Mouse (Mus musculus) ES-E14 (cell line): Measurements from ENCODE around the gene Kcnn1. TPM values are rescaled to one million over a fixed set of nuclear protein-coding genes. Genes with fewer than 3 reads are reported as not detected.

ENCODE experiments used
- DNase-seq: peaks from one replicate; pipeline ENCODE4 v3.0.0-alpha.2; 2013; ENCODE audit warnings: low read depth, low spot score
- H3K27ac ChIP-seq: 2 replicates; pipeline ENCODE4 v1.5.1; 2012; ENCODE audit warnings: low read depth, mild to moderate bottlenecking, low read length, moderate library complexity, mixed read lengths; ENCODE audit not compliant: poor library complexity, insufficient read depth, severe bottlenecking
- H3K36me3 ChIP-seq: 2 replicates; pipeline ENCODE4 v1.6.1; 2012; ENCODE audit warnings: mild to moderate bottlenecking, low read length, moderate library complexity, mixed read lengths; ENCODE audit not compliant: control insufficient read depth, poor library complexity, insufficient read depth, severe bottlenecking
- H3K4me1 ChIP-seq, 2 experiments: fragments of 150-350 bp in 1 of 2; sonication (generic) in 1 of 2; 2 replicates each; pipeline ENCODE4 v1.6.1; 2012; ENCODE audit warnings: low read length in 2 of 2, mild to moderate bottlenecking in 1 of 2, mixed read lengths in 1 of 2; ENCODE audit not compliant: control insufficient read depth in 2 of 2, insufficient read depth in 2 of 2, poor library complexity in 1 of 2
- H3K4me3 ChIP-seq, 2 experiments: fragments of 150-350 bp in 1 of 2; sonication (generic) in 1 of 2; 2 replicates each; pipeline ENCODE4 v1.5.1; 2012; ENCODE audit warnings: low read length in 2 of 2, low read depth in 1 of 2, mild to moderate bottlenecking in 1 of 2, mixed read lengths in 1 of 2; ENCODE audit not compliant: insufficient read depth in 1 of 2, poor library complexity in 1 of 2, severe bottlenecking in 1 of 2
- H3K9ac ChIP-seq: 2 replicates; pipeline ENCODE4 v1.6.1; 2012; ENCODE audit warnings: low read depth, mild to moderate bottlenecking, low read length, mixed read lengths; ENCODE audit not compliant: poor library complexity, insufficient read depth, severe bottlenecking
- H3K9me3 ChIP-seq: fragments of 150-350 bp; sonication (generic); 2 replicates; pipeline ENCODE4 v1.6.1; 2012; ENCODE audit warnings: low read depth, mild to moderate bottlenecking, low read length; ENCODE audit not compliant: control insufficient read depth, insufficient read depth
- CHD2 ChIP-seq: IDR thresholded peaks from 2 replicates; pipeline ENCODE4 v1.6.1; 2014; ENCODE audit warnings: mild to moderate bottlenecking, low read depth, low read length, inconsistent platforms
- HCFC1 ChIP-seq: IDR thresholded peaks from 2 replicates; pipeline ENCODE4 v1.6.1; 2012; ENCODE audit warnings: low read length, inconsistent platforms, borderline replicate concordance; ENCODE audit not compliant: insufficient read depth
- MAFK ChIP-seq: IDR thresholded peaks from 2 replicates; pipeline ENCODE4 v1.6.1; 2014; ENCODE audit warnings: mild to moderate bottlenecking, low read depth, low read length, inconsistent platforms; ENCODE audit not compliant: insufficient read depth
- ZC3H11A ChIP-seq: IDR thresholded peaks from 2 replicates; pipeline ENCODE4 v1.6.1; 2012; ENCODE audit warnings: low read depth, mild to moderate bottlenecking, inconsistent platforms, low read length, borderline replicate concordance
- ZNF384 ChIP-seq: IDR thresholded peaks from 2 replicates; pipeline ENCODE4 v1.6.1; 2012; ENCODE audit warnings: low read depth, low read length, inconsistent platforms
- in situ Hi-C, 2 experiments: fragments of 600-800 bp; cut with MboI; formaldehyde crosslinking; loops; one replicate each; pipeline ENCODE4 v1.15.1; 2025; ENCODE audit warnings: low sequenced_read_pairs in 2 of 2, inconsistent platforms in 1 of 2; ENCODE audit not compliant: unreplicated experiment in 2 of 2
- total RNA-seq: library from RNA; depleted of rRNA; stranded (reverse); fragments of 300-350 nt; gene quantifications from 2 replicates; pipeline ENCODE4 v1.2.3, GENCODE M21; 2012; rRNA removed

Kcnn1 gene
- 3.7 and 6.6 TPM in 2 replicates for total RNA-seq

DNA sequence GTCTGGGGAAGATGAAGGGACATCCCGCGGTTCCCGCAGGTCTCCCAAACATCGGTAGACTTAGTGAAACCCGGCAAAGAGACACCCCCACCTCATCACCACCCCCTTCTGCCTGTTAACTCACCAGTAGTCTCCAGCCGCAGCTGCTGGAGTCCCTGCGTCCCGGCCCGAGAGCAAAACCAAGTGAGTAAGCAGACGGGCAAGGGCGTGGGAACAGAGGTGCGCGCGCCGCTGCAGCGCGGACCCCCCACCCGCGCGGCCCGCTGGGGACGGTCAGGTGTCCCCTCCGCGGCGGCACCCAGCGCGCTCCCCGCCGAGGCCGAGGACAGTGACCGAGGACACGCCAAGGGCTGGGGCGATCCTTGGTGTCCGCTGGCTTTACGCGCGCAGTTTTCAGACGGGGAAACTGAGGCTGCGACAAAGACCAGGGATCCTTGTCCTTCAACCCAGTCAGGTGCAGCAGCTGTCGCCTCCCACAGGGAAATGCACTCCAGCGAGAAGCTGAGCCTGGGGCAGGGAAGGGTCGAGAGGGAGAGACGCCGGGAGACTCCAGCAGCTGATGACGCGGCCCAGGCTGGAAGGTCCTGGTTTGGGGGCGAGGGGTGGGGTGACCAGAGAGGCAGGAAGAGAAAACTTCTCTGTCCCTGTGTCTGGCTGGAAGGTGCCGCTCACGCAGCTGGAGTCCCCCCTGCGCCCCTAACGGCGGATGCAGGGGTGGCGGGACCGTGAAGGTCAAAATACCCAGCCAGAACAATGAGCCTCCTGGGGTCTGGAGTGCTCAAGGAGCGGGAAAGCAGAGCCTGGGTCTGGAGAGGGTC is at the start of gene Kcnn1:
TSS of gene Kcnn1 (minus strand) at position 435 of the 818 bp plus-strand sequence.
- no peaks in the 10 kb centered on the region for H3K9me3 ChIP-seq
- no peak within 1 kb of the TSS for H3K27ac ChIP-seq
- peak within 1 kb of the TSS; percentile 60 to 66 for H3K4me3 ChIP-seq
- TF ChIP-seq HCFC1 (no peak), ZNF384 (no peak), CHD2 (no peak), MAFK (no peak), ZC3H11A (no peak)
- DNase-seq: no peak
- H3K9ac ChIP-seq: peak within 1 kb of the TSS; percentile 12; the same call in 1 of the 2 replicates
- in situ Hi-C loops: no loop called here
- peaks cover 2 to 28% of the 10 kb centered on the region in 2 experiments for H3K4me1 ChIP-seq
- peaks cover 5% of the 10 kb centered on the region; the same call in 1 of the 2 replicates for H3K36me3 ChIP-seq

DNA sequence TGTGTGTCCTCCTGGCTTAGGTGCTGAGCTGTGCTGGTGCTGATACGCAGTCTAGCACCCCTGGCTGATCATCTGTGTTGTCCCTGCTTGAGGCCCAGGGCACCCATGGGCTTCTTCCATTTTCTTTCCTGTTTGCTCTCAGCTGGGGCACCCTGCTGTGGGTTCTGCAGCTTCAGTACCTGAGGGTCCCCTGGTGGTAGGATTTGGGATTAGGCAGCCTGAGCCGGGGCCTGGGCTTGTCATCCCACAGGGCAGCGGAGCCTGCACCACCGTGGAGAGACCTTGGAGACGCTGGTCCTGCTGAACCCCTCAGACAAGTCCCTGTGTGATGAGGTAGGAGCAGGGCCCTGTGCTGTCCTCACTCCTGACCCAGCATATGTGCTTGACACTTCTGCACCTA is 48.5 kb upstream of the Kcnn1 start:
- TF ChIP-seq HCFC1: no peak
- TF ChIP-seq MAFK: no peak
- no peak for TF ChIP-seq ZNF384
- TF ChIP-seq ZC3H11A: no peak
- no peak for TF ChIP-seq CHD2
- no peak overlapping the region for H3K4me3 ChIP-seq
- peaks cover 36% of the 10 kb centered on the region for H3K36me3 ChIP-seq
- no peaks in the 10 kb centered on the region for H3K9me3 ChIP-seq
- H3K4me1 ChIP-seq: peaks cover 4 to 20% of the 10 kb centered on the region in 2 experiments; a peak in 3 of 4 replicates
- in situ Hi-C loops: no loop called here
- no peak for DNase-seq
- H3K9ac ChIP-seq: no peak overlapping the region
- no peak overlapping the region for H3K27ac ChIP-seq

DNA sequence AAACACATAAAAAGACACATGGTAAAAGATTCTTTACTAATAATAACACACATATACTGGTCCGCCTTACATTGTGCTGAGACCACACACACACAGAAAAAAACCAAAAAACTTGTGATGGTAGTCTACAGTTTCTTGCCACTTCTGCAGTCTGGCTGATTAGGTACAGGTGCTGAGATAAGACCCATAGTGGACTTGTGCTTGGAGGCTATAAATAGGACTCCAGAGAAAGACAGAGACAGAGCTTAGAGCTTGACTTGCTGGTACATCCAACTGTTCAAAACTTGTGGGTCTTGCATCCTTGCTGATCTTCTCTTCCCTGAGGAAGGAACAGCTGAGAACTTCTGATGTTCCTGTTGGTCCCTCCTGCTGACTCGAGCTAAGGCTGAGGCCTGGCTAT is 44.5 kb upstream of the Kcnn1 start:
- no peak overlapping the region for H3K27ac ChIP-seq
- no peak overlapping the region for H3K9ac ChIP-seq
- no peak for DNase-seq
- peaks cover 2% of the 10 kb centered on the region; the same call in 1 of the 2 replicates for H3K36me3 ChIP-seq
- in situ Hi-C loops: no loop called here
- no peak for TF ChIP-seq MAFK
- TF ChIP-seq ZNF384: no peak
- TF ChIP-seq ZC3H11A: no peak
- TF ChIP-seq CHD2: no peak
- no peak for TF ChIP-seq HCFC1
- H3K9me3 ChIP-seq: no peaks in the 10 kb centered on the region
- no peak overlapping the region; a peak in 1 of 4 replicates for H3K4me3 ChIP-seq
- H3K4me1 ChIP-seq: peaks cover 0 to 7% of the 10 kb centered on the region in 2 experiments; a peak in 1 of 4 replicates

DNA sequence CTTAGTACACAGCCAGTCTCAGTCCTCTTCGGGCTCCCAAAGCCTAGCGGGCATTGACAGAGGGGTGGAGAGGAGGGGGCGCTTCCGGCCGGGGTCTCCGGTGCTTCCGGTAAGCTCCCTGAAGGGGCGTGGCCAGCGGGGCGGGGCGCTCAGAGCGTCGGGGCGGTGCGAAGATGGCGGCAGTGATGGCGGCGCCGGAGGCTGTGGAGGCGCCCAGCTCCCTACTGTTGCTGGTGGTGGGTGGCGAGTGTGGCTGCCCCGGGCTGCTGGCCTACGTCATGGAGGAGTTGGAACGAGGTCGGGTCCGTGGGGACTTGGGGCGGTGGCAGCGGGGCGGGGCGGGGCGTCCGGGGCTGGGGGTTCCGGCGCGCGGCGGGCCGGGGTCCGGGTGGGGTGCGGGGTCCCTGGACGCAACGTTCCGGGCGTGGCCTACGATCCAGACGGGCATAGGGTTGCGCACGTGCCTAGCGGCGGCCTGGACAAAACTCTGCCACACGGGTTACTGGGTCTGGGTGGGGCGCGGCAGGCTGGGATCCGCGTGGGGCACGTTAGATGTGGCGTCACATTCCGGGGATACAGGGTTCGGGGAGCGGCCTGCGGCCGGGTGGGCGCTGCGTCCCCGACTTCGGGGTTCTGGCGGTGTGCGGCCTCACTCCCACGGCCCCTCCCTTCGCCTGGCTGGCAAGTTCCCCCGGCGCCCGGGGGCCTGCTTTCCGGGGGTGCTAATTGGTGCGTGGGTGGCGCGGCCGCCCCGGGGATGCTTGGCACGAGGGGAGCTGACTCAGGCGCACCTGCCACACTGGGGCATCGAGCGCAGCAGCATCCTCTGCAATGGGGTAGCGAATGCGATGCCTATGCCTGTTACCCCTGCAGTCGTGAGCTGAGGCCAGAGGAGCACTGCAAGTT is 43.0 kb upstream of the Kcnn1 start, which contains the start of gene Map1s:
TSS of gene Map1s (plus strand) at position 102 of the 906 bp plus-strand sequence.
- H3K27ac ChIP-seq: peak within 1 kb of the TSS; percentile 88
- peak within 1 kb of the TSS; percentile 96 for H3K9ac ChIP-seq
- in situ Hi-C loops: no loop called here
- H3K4me3 ChIP-seq: peak within 1 kb of the TSS; percentile 96 to 99
- peaks cover 0 to 6% of the 10 kb centered on the region in 2 experiments; a peak in 1 of 4 replicates for H3K4me1 ChIP-seq
- H3K9me3 ChIP-seq: no peaks in the 10 kb centered on the region
- peak; percentile 82 for DNase-seq
- no peaks in the 10 kb centered on the region; the same call in 1 of the 2 replicates for H3K36me3 ChIP-seq
- TF ChIP-seq ZNF384: no peak
- 0 out of 2 replicates have a peak, but pooled peaks have one; percentile 21 for TF ChIP-seq HCFC1
